ENCODE assay signal across 11 mouse cellular contexts in the genomic region with DNA sequence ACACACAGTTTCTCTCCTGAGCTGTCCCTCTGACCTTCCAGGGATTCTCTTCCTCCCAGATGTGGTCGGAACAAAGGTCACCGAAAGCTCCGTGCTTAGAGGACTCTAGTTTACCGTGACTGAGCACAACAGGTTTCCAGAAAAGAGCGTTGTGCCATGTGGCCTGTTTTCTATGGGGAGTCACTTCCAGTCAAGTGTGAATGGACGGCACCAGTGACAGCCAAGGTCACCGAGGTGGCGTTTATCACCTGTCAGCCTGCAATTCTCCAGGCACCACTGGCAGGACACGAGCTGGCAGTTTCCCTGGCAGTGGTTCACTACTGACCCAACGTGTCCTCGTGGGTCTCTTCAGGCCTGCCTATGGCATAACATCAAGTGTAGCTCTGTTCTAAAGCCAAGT. TPM values are rescaled to one million over a fixed set of nuclear protein-coding genes. Genes with fewer than 3 reads are reported as not detected.
DNase-seq lines count a peak whose midpoint lies in the region; ATAC-seq and TF ChIP-seq lines count a peak whose summit lies in the region.
"Had no signal": no experiment of that assay in that cellular context is flagged by ENCODE, and none has a peak within 500 bp of the region (broad histone marks: within the 10 kb centered on the region; RNA-seq: fewer than 3 reads in every experiment).

No protein-coding gene starts in this region.

- no peak for TF ChIP-seq POLR2A in small intestine, adult 2 months (IDR thresholded peaks at IDR 0.05; ENCODE audit: low read depth, low read length)

- no peaks in the 10 kb centered on the region for H3K27me3 ChIP-seq in heart, embryonic 16.5 days (ENCODE audit: control insufficient read depth, insufficient read depth, low read length)
- H3K27me3 ChIP-seq in kidney, embryonic 14.5 days (ENCODE audit: control insufficient read depth, insufficient read depth, low read length) = no peaks in the 10 kb centered on the region
- H3K27me3 ChIP-seq in small intestine, adult 2 months (ENCODE audit: control insufficient read depth, insufficient read depth, low read length) = no peaks in the 10 kb centered on the region
- no peaks in the 10 kb centered on the region for H3K27me3 ChIP-seq in hindbrain, embryonic 12.5 days
- H3K27me3 ChIP-seq: lung, embryonic 15.5 days; Patski had no signal

- 22% methylated on average over 11 of the region's 11 CpGs for WGBS in heart, embryonic 16.5 days
- 36% methylated on average over 11 of the region's 11 CpGs for WGBS in kidney, embryonic 14.5 days
- 30% methylated on average over 11 of the region's 11 CpGs for WGBS in small intestine, adult 2 months
- WGBS in hindbrain, embryonic 12.5 days = 78% methylated on average over 11 of the region's 11 CpGs

- no peak for TF ChIP-seq CTCF in gastrocnemius, adult 2 months (IDR thresholded peaks at IDR 0.05)
- TF ChIP-seq CTCF in small intestine, adult 2 months (IDR thresholded peaks at IDR 0.05; ENCODE audit: extremely low read depth, insufficient read length, insufficient replicate concordance, low read depth, low read length) = no peak
- TF ChIP-seq CTCF in left cerebral cortex, adult 2 months (IDR thresholded peaks at IDR 0.05) = no peak

- H3K27ac ChIP-seq in gastrocnemius, adult 2 months = peak overlapping the region; percentile 57
- peak overlapping the region; percentile 72 for H3K27ac ChIP-seq in heart, embryonic 16.5 days (ENCODE audit: low read length)
- peak overlapping the region; percentile 26; the same call in 1 of the 2 replicates for H3K27ac ChIP-seq in kidney, embryonic 14.5 days (ENCODE audit: low read depth, low read length)
- H3K27ac ChIP-seq in small intestine, adult 2 months (ENCODE audit: insufficient read depth, low read depth, low read length) = 0 out of 2 replicates have a peak overlapping the region, but pooled peaks have one; percentile 2
- no peak overlapping the region for H3K27ac ChIP-seq in left cerebral cortex, adult 2 months
- no peak overlapping the region for H3K27ac ChIP-seq in hindbrain, embryonic 12.5 days
- H3K27ac ChIP-seq: lung, embryonic 15.5 days had no signal

- H3K4me2 ChIP-seq in heart, embryonic 16.5 days (ENCODE audit: low read depth, low read length) = no peak overlapping the region
- H3K4me2 ChIP-seq in kidney, embryonic 14.5 days (replicated peaks; ENCODE audit: low read depth, low read length) = no peak overlapping the region
- no peak overlapping the region for H3K4me2 ChIP-seq in hindbrain, embryonic 12.5 days (replicated peaks)
- H3K4me2 ChIP-seq: lung, embryonic 15.5 days had no signal

- H3K9me3 ChIP-seq in heart, embryonic 16.5 days (replicated peaks; ENCODE audit: control insufficient read depth, low read length) = no peaks in the 10 kb centered on the region
- H3K9me3 ChIP-seq in kidney, embryonic 14.5 days (ENCODE audit: control insufficient read depth, low read length) = no peaks in the 10 kb centered on the region
- H3K9me3 ChIP-seq in hindbrain, embryonic 12.5 days (replicated peaks) = no peaks in the 10 kb centered on the region
- H3K9me3 ChIP-seq: lung, embryonic 15.5 days had no signal

- ATAC-seq in heart, embryonic 16.5 days (replicated peaks; ENCODE audit: extremely low read depth, insufficient read depth, low FRiP score) = peak; percentile 24
- ATAC-seq in kidney, embryonic 14.5 days (ENCODE audit: low FRiP score, low TSS enrichment) = no peak
- no peak for ATAC-seq in hindbrain, embryonic 12.5 days (ENCODE audit: low FRiP score)

- H3K9ac ChIP-seq in heart, embryonic 16.5 days (ENCODE audit: low read length) = no peak overlapping the region
- no peak overlapping the region for H3K9ac ChIP-seq in kidney, embryonic 14.5 days (ENCODE audit: low read depth, low read length)
- no peak overlapping the region for H3K9ac ChIP-seq in hindbrain, embryonic 12.5 days
- H3K9ac ChIP-seq: lung, embryonic 15.5 days had no signal

- peaks cover 56% of the 10 kb centered on the region for H3K36me3 ChIP-seq in heart, embryonic 16.5 days (ENCODE audit: control insufficient read depth, insufficient read depth)
- peaks cover 76% of the 10 kb centered on the region for H3K36me3 ChIP-seq in kidney, embryonic 14.5 days (ENCODE audit: control insufficient read depth, insufficient read depth, low read length)
- H3K36me3 ChIP-seq in small intestine, adult 2 months (ENCODE audit: control insufficient read depth, insufficient read depth, low read length) = peaks cover 69% of the 10 kb centered on the region
- peaks cover 80% of the 10 kb centered on the region for H3K36me3 ChIP-seq in hindbrain, embryonic 12.5 days

- H3K4me1 ChIP-seq in heart, embryonic 16.5 days (ENCODE audit: control insufficient read depth, insufficient read depth, low read length) = peaks cover 34% of the 10 kb centered on the region
- peaks cover 10% of the 10 kb centered on the region; the same call in 1 of the 2 replicates for H3K4me1 ChIP-seq in kidney, embryonic 14.5 days (ENCODE audit: control insufficient read depth, insufficient read depth, low read length)
- H3K4me1 ChIP-seq in small intestine, adult 2 months (ENCODE audit: control insufficient read depth, insufficient read depth, insufficient read length, low read length) = peaks cover 20% of the 10 kb centered on the region; the same call in 1 of the 2 replicates
- H3K4me1 ChIP-seq in hindbrain, embryonic 12.5 days = peaks cover 13% of the 10 kb centered on the region

- DNase-seq in gastrocnemius, adult 2 months = peak; percentile 62
- no peak for DNase-seq in gastrocnemius, adult 18-20 months (ENCODE audit: low spot score)
- DNase-seq in left cerebral cortex, adult 2 months (ENCODE audit: extremely low spot score in 1 of 2, low spot score in 2 of 2) = no peak
- no peak for DNase-seq in urinary bladder, postnatal 14 days (ENCODE audit: low spot score)
- DNase-seq: B cell, adult 2 months had no signal

- intact Hi-C loops in gastrocnemius, adult 2 months (cut with DNase I) = loop anchor here (10.0 kb wide), 1 partner anchor 365 kb away; no protein-coding TSS in a partner anchor
- intact Hi-C loops in left cerebral cortex, adult 2 months (cut with DNase I) = no loop called here

- H3K4me3 ChIP-seq in gastrocnemius, adult 2 months = no peak overlapping the region
- H3K4me3 ChIP-seq in heart, embryonic 16.5 days (ENCODE audit: low read length) = no peak overlapping the region
- no peak overlapping the region for H3K4me3 ChIP-seq in kidney, embryonic 14.5 days (ENCODE audit: low read length)
- H3K4me3 ChIP-seq in small intestine, adult 2 months (ENCODE audit: low read depth, low read length) = no peak overlapping the region
- no peak overlapping the region for H3K4me3 ChIP-seq in left cerebral cortex, adult 2 months
- no peak overlapping the region for H3K4me3 ChIP-seq in hindbrain, embryonic 12.5 days
- H3K4me3 ChIP-seq: lung, embryonic 15.5 days had no signal

RNA-seq across cellular contexts. Expression of gene Prkab1, which starts 4.9 kb away (rescaled TPM):
- 10 to 100 TPM; 11.0 to 11.1 TPM for total RNA-seq in gastrocnemius, adult 2 months (2021)
- 10 to 100 TPM in 1 of 2 experiments, 1 to 10 TPM in 1; 9.4 to 10.6 TPM for total RNA-seq in gastrocnemius, adult 18-20 months (2021)
- polyA plus RNA-seq in heart, embryonic 16.5 days (2015; fragmentation: Nextera tagmentation; extraction: Ambion mirVana) = 37.8 and 43.9 TPM in 2 replicates
- polyA plus RNA-seq in kidney, embryonic 14.5 days (2014; fragmentation: Nextera tagmentation; extraction: Ambion mirVana) = 60.9 and 85.5 TPM in 2 replicates
- 37.8 and 73.8 TPM in 2 replicates for polyA plus RNA-seq in small intestine, adult 2 months (2012; rRNA removed)
- total RNA-seq in left cerebral cortex, adult 2 months (2021) = 10 to 100 TPM; 24.1 to 29.5 TPM
- polyA plus RNA-seq in hindbrain, embryonic 12.5 days (2016; fragmentation: Nextera tagmentation; extraction: Ambion mirVana) = 60.5 and 65.0 TPM in 2 replicates

Comparison
In these comparisons a context has a peak if more than half of its experiments do, and no peak if none do; other contexts are left out.
1. H3K27ac ChIP-seq: peak in gastrocnemius, adult 2 months (single experiment), heart, embryonic 16.5 days (single experiment), kidney, embryonic 14.5 days (single experiment) and small intestine, adult 2 months (single experiment); none in left cerebral cortex, adult 2 months (single experiment) and hindbrain, embryonic 12.5 days (single experiment).